Mouse (Mus musculus): ENCODE results near the gene Sucnr1.

Sucnr1 gene

GRCm38 (mm10) chr3:60114571-60114970 is 32.9 kb downstream of the Sucnr1 start:
- no peak for DNase-seq

- DNase-seq: no peak
These were observed 39.8 kb downstream of the Sucnr1 start for GRCm38 (mm10) chr3:60121449-60121848.

- DNase-seq: no peak
These were observed 42.5 kb downstream of the Sucnr1 start for GRCm38 (mm10) chr3:60123859-60124794.

GRCm38 (mm10) chr3:60126564-60126963 is 44.9 kb downstream of the Sucnr1 start:
- no peak for DNase-seq

- DNase-seq: no peak
These were observed 46.6 kb downstream of the Sucnr1 start for GRCm38 (mm10) chr3:60128282-60128681.

- no peak for DNase-seq
These were observed 54.1 kb downstream of the Sucnr1 start for GRCm38 (mm10) chr3:60135801-60136200.
